Mouse (Mus musculus): Measurements from ENCODE around the gene Nsmf. TPM values are rescaled to one million over a fixed set of nuclear protein-coding genes. Genes with fewer than 3 reads are reported as not detected.

The Nsmf gene
- 10 to 100 TPM; 11.1 to 11.2 TPM for polyA plus RNA-seq (2017; shearing (Covaris generic))

DNA sequence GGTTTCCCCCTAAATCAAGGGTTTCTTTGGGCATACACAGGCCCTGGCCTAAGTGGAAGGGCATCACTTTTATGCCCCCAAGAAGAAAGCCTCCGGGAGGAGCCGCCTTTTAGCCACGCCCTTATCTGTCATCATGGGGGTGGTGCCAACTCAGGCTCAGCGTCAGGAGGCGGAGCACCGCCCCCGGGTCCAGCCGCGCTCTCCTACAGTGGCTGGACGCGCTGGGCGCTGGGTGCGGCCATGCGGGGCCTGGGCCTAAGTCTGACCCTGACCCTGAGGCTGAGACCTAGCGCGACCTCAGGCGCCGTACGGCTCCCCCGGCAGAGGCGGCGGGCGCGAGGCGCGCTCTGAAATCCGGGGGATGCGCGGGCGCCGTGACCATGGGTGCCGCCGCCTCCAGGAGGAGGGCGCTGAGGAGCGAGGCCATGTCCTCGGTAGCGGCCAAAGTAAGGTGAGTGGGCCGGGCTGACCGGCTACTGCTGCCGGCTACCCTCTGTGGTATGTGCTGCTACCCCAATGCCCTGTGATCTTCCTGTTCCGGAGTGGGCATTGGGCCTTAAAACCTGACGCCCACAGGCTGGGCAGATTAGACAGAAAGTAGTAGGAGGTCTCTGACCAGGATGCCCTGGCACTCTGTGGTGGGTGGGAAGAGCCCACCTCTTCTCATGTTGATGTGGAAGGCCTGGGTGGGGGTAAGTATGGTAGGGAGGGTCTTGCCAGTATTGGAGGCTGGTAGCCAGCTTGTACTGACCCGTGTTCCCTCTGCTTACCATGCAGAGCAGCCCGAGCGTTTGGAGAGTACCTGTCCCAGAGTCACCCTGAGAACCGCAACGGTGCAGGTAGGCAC is at the start of gene Nsmf:
Gene Nsmf (plus strand): TSS at position 135 of the 847 bp plus-strand sequence.
- peak; percentile 93 for ATAC-seq

DNA sequence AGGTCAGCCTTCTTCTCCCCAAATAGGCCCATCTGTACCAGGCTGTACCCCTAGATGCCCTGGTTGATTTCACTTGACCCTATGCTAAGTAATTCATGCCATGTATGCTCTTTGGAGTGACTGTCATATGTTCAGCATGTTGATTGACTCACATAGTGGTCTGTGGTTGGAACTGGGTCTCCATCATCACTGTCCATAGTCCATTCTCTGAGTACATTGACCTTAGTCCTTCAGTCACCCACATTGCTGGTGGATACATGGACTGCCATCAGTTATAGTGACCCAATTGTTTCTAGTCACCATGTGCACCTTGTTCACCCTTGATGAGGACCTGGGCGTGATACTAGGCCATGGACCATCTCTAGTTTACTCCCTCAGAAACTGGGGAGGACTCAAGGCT is 47.4 kb upstream of the Nsmf start:
- no peak for ATAC-seq

DNA sequence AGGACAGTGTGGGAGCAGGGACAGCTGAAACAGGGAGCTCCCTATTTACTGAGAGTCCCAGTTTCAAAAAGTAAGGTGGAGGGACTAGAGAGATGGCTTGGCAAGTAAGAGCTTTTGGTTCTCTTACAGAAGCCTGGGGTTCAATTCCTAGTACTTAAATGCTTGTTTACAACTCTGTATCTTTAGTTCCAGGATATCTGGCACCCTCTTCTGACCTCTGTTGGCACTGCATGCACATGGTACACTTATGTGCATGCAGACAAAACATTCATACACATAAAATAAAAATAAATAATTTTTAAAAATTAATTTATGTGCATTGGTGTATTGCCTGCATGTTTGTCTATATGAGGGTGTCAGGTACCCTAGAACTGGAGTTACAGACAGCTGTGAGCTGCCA is 45.9 kb upstream of the Nsmf start:
- no peak for ATAC-seq

DNA sequence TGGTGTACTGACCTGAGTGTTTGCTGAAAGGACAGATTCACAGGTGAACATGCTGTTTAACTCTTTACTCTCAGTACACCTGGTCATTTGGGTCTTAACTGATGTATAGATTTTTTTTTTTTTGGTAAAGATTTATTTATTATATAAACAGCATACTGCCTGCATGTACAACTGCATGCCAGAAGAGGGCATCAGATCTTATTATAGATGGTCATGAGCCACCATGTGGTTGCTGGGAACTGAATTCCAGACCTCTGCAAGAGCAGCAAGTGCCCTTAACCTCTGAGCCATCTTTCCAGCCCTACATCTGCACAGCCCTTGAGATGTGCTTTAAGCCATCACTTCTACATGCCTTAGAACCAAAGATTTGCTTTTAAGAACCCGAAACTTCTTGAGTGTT is 31.5 kb upstream of the Nsmf start:
- no peak for ATAC-seq

- ATAC-seq: no peak
Measured at GRCm38 (mm10) chr2:25025109-25025508, 29.0 kb upstream of the Nsmf start.

- ATAC-seq: no peak
Measured at GRCm38 (mm10) chr2:25034994-25035393, 19.2 kb upstream of the Nsmf start.

GRCm38 (mm10) chr2:25040089-25040488 is 14.1 kb upstream of the Nsmf start:
- ATAC-seq: no peak

DNA sequence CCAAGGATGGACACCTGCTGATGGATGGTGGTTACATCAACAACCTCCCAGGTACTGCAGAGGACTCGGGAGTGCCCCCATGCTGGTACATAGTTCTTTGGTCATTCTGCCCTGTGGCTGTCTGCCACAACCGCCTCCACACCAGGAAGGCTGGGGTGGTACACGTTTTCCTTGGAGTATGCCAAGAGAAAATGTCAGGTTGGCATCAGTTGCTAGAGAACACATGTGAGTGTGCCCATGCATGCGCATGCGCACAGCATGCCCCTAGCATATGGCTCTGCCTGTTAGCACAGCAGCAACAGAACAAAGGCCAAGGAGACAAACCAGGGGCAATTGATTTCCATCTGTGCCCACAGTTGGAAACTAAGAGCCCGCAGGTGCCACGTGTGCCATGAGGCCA is 3.2 kb upstream of the Nsmf start:
- no peak for ATAC-seq

GRCm38 (mm10) chr2:25051450-25051849 is 2.7 kb upstream of the Nsmf start:
- no peak for ATAC-seq

- ATAC-seq: no peak
Measured at GRCm38 (mm10) chr2:25053101-25053500, 1.1 kb upstream of the Nsmf start.

DNA sequence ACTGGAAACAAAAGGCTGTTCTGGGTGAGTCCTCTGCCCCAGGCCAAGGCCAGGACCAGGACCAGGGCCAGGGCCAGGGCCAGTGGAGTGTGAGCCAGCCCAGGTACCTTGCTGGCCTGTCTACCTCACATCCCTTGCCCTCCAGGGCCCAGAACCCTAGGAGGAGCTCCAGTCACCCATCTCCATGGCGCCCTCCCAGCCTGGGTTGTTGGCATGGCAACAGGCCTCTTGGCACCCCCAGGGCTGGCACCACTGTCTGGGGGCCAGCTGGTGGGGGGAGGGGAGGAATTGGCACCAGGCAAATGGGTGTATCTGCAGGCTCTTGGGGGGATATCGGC is 882 bp downstream of the Nsmf start:
- no peak for ATAC-seq

DNA sequence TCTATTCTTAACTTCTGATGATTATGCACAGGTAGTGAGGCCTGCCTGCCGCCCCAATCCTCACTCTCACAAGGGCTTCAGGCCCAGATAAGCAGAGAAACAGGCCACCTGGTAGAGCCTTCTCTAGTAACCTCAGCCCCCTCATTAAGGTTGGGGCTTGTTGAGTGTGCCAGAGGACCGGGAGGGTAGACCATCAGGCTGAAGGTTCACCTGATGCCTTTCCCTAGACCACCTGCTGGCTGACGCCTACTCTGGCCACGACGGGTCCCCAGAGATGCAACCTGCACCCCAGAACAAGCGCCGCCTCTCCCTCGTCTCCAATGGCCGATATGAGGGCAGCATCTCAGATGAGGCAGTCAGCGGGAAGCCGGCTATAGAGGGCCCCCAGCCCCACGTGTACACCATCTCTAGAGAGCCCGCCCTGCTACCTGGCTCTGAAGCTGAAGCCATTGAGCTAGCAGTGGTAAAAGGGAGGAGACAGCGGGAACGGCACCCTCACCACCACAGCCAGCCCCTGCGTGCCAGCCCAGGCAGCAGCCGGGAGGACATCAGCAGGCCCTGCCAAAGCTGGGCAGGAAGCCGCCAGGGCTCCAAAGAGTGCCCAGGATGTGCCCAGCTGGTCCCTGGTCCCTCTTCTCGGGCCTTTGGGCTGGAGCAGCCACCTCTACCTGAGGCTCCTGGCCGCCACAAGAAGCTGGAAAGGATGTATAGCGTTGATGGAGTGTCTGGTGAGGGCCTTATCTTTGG is 1.4 kb downstream of the Nsmf start:
- ATAC-seq: no peak

- ATAC-seq: no peak
Measured at GRCm38 (mm10) chr2:25058926-25059325, 4.8 kb downstream of the Nsmf start.

DNA sequence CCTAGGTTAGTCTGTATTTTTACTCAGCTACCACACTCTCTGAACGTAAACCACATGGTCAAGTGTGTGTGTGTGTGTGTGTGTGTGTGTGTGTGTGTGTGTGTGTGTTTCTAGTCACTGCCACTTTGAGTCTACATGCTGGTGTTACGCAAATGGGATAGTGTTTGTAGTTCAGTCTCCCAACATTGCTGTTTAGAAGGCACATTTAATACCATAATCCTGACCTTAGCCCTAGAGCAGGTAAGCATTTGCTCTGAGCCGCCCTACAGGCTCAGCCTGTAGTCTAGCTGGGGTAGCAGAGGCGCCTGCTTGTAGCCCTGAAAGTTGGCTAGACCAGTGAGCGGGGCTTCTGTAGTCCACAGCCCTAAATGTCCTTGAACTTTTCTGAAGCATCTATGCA is 9.4 kb downstream of the Nsmf start:
- no peak for ATAC-seq

DNA sequence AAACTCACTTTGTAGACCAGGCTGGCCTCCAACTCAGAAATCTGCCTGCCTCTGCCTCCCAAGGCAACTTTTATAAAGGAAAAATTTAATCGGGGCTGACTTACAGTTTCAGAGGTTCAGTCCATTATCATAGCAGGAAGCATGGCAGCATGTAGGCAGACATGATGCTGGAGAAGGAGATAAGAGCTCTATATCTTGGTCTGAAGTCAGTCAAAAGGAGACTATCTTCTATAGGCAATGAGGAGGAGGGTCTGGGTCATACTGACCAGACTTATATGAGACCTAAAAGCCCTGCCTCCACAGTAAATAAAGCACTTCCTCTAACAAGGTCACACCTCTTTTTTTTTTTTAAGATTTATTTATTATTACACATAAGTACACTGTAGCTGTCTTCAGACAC is 10.1 kb downstream of the Nsmf start:
- no peak for ATAC-seq

DNA sequence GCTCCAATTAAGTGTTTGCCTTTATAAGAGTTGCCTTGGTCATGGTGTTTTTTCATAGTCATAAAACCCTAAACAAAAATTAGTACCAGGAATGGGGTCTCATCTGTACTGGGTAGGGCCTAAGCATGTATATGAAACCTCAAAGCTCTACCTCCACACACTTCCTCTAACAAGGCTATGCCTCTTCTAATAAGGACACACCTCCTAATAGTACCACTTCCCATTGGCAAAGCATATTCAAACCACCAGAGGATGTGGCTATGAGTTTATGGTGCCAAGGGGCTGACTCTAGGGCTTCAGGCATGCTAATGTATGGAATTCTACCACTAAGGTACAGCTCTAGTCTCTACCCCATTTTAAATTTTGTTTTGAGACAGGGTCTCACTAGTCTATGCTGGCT is 11.4 kb downstream of the Nsmf start:
- no peak for ATAC-seq

- ATAC-seq: no peak
Measured at GRCm38 (mm10) chr2:25066552-25066951, 12.4 kb downstream of the Nsmf start.

DNA sequence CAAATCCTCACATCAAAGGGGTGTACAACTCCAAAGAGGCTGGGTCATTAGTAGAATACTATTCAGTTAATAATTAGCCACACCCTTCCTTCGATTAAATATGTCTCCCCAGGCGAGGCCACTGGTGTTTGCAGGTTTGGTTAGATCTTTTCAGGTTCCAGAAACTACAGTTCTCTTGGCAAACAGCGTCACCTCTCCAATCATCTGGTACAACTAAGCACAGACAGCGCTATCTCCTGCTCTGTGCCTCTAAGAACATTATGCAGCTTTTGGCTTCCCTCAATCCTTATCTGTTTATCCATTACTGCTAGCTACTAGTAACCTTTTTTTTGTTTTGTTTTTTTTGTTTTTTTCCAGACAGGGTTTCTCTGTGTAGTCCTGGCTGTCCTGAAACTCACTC is 15.4 kb downstream of the Nsmf start:
- ATAC-seq: no peak

DNA sequence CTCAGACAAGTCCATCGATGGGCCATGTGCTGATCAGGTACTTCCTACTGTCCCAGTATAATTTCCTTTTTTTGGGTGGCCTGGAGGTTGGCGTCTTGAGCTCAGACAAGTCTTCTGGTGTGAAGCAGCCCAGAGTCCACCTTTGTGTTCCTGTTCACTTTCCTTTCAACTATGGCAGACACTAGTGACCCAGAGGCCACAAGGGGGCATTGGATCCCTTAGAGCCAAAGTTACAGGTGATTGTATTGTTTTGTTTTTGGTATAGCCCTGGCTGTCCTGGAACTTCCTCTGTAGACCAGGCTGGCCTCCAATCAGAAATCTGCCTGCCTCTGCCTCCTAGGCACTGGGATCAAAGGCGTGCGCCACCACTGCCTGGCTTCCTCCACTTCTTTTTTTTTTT is 18.2 kb downstream of the Nsmf start:
- ATAC-seq: no peak

- no peak for ATAC-seq
Measured at GRCm38 (mm10) chr2:25075506-25075905, 21.4 kb downstream of the Nsmf start.

DNA sequence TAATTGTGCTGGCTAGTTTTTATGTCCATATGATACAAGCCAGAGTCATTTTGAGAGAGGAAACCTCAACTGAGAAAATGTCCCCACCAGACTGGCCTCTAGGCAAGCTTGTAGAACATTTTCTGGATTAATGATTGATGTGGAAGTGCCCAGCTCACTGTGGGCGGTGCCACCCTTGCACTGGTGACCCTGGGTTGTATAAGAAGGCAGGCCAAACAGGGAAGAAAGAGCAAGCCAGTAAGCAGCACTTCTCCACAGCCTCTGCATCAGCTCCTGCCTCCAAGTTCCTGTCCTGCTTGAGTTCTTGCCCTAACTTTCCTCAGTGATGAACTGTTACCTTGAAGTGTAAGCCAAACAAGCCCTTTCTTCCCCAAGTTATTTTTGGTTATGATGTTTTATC is 24.8 kb downstream of the Nsmf start:
- ATAC-seq: no peak

GRCm38 (mm10) chr2:25080076-25080475 is 25.9 kb downstream of the Nsmf start, which contains the start of gene Entpd8:
Gene Entpd8, plus strand, starts transcription at chr2:25080304.
- no peak for ATAC-seq

DNA sequence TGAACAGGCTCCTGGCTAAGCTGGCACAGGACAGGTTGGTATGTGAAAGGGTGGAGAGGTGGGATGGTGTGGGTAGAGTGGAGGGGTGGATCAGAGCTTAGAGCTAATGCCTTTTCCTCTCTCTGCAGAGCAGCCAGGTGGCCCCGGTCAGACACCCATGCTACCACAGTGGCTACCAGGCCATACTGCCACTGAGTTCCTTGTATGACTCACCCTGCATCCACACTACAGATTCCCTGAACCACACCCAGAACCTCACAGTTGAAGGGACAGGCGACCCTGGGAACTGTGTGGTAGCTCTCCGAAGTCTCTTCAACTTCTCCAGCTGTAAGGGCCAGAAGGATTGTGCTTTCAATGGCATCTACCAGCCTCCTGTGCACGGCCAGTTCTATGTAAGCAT is 29.5 kb downstream of the Nsmf start:
- no peak for ATAC-seq

DNA sequence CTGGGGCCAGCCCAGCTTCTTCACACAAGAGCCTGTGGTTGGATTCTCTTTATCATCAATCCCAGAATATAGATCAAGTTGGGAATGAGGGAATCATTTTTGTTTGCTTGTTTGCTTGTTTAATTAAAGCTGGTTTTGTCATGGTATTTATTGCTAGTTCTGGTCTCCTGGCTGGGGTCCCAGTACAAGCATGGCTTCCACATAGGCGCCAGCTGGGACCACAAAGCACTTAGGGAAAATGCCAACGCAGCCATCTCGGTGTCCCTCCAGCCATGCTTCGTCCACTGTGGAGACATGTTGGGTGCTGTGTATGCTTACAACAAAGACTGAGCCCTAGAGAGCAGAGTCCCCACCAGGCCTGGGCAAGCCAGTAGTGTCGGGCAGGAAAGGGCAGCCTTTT is 31.4 kb downstream of the Nsmf start:
- ATAC-seq: no peak
